Mouse (Mus musculus) inflammation-experienced regulatory T-cells, adult 6 months (primary cell): ENCODE measurements around the gene P3h4. TPM values are rescaled to one million over a fixed set of nuclear protein-coding genes. Genes with fewer than 3 reads are reported as not detected.
"Not testable (repeated sequence)": the region's sequence is repeated elsewhere in the genome, so short reads cannot be mapped to it uniquely, and the experiment has no call there.

ENCODE experiments used
- ATAC-seq: one replicate; pipeline ENCODE4 v1.8.0; 2017
- polyA plus RNA-seq, 3 experiments: library from polyadenylated mRNA; unstranded; fragments of 100-300 nt; shearing (Covaris generic); gene quantifications; one replicate each; pipeline ENCODE4 v1.2.1; 2017

P3h4 gene
- polyA plus RNA-seq, 3 experiments from 2014 or later: 0.92 TPM; not detected in 2

DNA sequence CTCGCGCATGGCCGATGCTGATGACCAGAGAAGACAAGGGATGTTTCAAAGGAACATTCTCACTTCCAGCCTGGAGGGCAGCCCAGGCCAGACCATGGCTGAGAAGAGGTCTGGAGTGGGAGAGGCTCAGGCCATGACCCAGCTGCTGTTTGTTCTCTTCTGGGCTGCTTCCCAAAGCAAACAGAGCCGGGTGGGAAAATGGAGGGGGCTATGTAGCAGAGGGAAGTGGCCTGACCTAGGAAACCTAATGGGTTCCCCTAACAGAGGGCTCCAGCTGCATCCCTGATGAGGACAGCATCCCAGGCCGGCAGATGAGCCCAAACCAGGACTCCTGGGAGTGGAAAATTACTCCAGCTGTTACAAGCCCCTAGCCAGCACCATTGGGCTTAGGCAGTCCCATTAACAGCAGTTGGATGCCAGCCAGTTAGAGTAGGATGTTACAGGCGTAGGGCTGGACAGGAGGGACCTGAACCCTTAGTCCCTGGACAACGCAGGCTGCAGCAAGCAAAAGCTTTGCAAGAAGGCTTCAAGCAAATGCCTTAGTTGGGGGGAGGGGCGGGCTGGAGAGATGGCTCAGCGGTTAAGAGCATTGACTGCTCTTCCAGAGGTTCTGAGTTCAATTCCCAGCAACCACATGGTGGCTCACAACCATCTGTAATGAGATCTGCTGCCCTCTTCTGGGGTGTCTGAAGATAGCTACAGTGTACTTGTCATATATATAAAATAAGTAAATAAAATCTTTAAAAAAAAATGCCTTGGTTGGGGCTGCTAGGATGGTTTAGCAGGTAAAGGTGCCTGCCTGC is 23.4 kb downstream of the P3h4 start:
- no peak for ATAC-seq

DNA sequence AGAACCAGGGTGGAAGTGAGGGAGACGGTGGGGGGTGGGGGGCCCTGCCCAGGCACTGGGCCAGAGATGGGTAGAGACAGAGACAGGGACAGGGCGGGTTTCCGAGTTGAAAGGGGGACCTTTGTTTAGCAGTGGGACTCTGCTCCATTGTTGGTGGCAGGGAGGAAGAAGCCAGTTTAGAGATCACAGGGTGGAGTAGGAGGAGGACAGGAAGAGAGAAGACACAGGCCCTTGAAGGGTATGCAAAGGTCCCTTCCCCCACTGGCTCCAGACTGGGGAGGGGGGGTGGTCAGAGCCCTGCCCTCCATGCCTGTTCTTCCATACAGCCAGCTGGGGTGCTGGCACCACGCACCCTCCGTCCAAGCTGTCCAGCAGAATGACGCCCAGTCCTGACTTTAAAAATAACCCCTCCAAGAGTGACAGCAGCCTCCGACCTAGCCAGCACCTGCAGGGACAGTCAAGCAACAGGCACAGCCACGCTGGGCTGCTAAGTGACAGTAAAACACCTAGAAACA is 24.6 kb downstream of the P3h4 start:
- ATAC-seq: no peak

- no peak for ATAC-seq
Measured at GRCm38 (mm10) chr11:100388588-100388987, 26.0 kb downstream of the P3h4 start.

DNA sequence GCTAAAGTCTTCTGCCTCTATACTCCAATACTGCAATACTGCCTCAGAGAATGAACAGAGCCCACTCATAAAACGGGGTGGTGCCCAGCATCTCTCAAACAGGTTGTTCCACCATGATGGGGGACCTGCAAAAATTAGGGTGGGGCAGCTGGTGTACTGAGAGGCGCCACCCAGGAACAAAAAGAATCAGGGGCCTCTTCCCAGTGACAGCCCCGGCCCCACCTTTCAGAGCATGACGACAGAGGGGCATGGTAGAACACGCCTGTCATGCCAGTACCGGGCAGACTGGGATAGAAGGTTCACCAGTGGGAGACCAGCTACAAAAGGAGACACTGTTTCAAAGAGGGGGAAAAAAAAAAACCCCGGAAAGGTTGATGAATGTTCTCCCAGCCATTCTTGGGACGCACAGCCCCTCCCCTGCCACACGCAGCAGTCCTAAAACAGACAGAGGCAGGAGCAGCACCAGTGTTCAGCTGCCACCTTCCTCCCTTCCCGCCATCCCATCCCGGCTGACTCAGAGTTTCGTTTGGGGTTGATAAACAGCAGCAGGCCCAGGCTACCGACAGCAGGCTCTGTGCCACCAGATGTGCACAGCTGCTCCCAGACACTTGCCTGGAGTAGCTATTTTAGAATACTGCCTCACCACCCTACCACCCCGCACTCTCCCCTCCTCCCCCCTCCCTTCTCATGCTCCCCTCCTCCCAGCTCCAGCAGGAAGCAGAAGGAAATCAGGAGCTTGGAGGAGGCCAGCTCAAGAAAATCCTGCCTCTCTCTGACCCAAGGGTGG is 26.9 kb downstream of the P3h4 start:
- ATAC-seq: no peak

- no peak for ATAC-seq
Measured at GRCm38 (mm10) chr11:100387111-100387510, 27.5 kb downstream of the P3h4 start.

DNA sequence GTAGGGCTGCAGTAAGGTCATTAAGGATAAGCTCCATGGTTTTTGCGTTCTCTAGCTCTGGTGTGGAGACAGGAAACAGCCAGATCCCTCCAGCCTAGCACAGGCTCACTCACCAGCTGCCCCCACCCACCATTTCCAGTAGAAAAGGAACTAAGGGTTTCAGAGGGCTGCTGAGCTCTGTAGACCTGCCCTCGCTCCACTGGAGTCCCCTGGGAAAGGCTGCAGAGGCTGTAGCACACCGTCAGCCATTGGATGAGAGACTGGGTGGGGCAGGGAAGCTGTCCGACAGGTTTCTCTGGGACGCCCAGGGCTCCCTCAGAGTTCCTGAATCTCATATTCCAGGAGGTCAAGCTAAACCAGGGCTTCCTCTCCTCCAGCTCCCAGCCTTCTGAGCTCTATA is 28.1 kb downstream of the P3h4 start:
- no peak for ATAC-seq

DNA sequence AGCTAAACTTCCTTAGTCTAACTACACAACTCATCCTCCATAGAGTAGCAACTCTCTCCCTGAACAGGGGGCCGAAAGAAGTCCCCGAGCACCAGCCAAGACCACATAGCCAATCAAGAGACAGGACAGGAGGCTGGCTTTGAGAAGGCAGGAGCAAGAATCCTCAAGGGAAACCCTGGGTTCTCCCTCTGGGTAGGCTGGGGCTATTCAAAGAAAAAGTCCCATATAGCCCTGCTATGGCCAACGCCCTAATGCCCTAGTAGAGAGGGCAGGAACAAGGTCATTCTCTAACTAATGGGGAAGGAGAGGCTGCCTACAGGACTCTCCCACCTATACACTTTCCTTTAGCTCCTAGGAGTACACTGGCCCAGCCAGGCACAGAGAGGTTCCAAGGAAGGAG is 29.6 kb downstream of the P3h4 start:
- ATAC-seq: no peak

GRCm38 (mm10) chr11:100382682-100383081 is 32.0 kb downstream of the P3h4 start:
- no peak for ATAC-seq

GRCm38 (mm10) chr11:100379311-100379710 is 35.3 kb downstream of the P3h4 start:
- ATAC-seq: no peak

GRCm38 (mm10) chr11:100378446-100378845 is 36.2 kb downstream of the P3h4 start:
- no peak for ATAC-seq

DNA sequence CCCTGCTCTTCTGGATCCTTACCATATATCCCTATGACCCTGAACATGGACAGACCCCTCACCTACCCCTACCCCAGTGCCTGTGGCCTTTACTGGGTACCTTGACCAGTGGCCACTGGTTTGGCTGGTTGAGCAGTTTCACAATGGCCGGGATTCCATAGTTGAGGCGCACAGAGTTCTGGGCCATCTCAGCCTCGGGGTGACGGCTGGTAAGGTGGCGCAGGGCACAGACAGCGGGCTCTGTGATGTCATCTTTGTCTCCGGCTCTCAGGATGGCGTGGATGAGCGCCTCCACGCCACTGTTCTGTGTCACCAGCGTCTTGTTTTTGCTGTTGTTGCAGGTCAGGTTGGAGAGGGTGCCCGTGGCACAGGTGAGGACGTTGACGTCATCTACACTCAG is 36.6 kb downstream of the P3h4 start:
- ATAC-seq: no peak

DNA sequence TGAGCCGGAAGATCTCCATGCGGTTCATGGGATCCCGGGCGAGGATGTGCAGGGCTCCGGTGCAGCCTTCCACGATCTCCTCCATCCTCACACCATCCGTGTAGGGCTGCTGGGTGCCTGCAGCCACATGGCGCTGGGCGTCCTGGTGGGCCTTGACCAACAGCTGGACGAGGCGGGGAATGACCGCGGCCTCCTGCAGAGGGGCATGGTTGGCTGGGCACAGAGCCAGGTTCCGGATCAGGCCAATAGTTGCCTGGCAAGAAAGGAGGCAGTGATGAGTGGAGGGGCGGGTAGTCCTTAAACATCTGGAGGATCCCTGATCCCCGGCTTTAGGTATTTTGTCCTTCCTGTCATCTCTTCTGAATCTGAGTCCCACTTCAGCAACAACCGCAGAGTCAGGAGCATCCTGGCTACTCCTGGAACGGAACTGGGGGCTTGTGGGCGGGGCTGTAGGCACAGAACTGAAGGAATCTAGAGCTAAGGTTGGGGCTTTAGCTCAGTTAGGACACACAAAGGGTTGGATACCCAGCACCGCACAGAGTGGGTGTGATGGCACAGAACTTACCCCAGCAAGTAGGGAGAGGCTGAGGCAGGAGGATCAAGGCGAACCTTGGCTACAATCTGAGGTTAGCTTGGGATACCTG is 37.8 kb downstream of the P3h4 start:
- ATAC-seq: no peak

GRCm38 (mm10) chr11:100376005-100376404 is 38.6 kb downstream of the P3h4 start:
- ATAC-seq: no peak

DNA sequence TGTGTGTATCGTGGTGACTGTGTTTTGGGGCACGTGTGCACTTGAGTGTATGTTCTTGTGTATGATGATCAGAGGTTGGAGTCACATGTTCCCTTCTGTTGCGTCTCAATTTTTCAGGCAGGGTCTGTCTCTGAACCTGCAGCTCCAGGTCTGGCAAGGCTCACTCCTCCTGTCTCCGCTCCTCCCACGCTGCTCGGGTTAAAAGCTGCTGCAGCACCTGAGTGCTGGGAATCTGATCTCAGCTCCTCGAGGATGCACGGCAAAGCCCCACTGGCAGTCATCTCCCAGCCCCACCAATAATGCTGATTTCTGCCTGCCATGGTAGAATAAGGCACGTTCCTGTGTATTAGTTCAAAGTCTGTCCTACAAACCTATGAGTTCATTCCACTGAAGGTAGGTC is 39.5 kb downstream of the P3h4 start:
- no peak for ATAC-seq

GRCm38 (mm10) chr11:100371981-100372558 is 42.6 kb downstream of the P3h4 start:
- ATAC-seq: no peak

GRCm38 (mm10) chr11:100369822-100370221 is 44.8 kb downstream of the P3h4 start:
- no peak for ATAC-seq

DNA sequence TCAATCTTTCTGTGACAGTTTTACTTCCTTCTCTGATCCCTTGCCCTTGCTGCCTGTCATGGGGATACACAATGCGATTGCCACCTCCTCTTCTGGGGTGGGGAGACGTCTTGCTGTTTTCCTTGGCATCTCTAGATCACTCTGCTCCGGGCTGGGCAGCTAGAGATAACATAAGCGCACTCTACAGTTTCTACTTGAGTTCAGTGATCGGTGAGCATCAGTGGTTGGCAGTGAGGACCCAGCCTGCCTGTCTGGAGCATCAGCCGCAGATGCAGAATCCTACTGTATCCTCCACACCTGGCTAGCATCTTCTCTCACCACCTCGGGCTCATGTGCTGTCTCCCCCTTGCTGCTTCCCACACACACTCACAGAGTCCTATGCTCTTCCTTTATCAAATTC is 45.5 kb downstream of the P3h4 start:
- no peak for ATAC-seq

DNA sequence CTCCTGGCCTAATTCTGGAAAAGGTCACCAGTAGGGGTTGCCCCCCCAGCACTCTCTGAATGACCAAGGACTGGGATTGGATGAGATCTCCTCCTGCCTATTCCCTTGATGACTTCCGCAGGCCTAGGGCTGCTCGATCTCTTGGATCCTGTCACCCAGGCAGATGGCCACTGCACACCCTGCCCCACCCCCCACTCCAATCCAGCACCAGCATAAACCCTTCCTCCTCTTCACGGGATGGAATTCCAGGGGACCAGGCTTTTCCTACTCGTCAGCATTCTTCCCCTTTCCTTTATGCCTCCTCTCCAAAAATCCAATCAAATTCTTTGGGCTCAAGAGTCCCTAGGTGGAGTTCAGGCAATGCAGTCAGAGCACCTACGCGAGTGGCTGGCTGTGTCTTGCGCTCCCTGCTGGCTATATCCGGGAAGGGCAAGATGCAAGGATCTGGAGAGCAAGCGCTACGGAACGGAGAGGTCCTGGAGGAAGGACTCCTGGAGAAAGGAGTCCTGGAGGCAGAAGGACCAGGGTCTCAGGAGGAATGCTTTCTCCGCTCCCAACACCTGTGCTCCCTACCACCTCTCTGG is 51.6 kb downstream of the P3h4 start:
- no peak for ATAC-seq

- ATAC-seq: no peak
Measured at GRCm38 (mm10) chr11:100362209-100362978, 52.2 kb downstream of the P3h4 start.

DNA sequence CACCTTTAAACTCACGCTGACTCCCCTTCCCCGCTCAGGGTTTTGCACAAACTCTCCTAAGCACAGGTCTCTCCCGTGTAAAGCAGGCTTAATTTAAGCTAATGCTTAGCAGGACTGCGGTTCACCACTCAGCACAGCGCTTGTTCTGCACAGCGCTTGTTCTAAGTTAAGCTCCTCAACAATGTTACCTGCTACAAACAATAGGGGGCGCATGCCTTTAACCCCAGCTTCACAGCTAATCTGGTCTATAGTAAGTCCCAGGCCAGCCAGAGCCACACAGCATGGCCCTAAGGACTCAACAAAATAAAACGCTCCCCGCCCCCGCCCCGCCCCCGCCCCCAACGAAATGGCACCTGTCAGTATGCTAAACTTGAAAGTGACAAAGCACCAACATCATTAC is 53.6 kb downstream of the P3h4 start:
- not testable (repeated sequence) for ATAC-seq

- no peak for ATAC-seq
Measured at GRCm38 (mm10) chr11:100360175-100360574, 54.5 kb downstream of the P3h4 start.
